In the genomic region with DNA sequence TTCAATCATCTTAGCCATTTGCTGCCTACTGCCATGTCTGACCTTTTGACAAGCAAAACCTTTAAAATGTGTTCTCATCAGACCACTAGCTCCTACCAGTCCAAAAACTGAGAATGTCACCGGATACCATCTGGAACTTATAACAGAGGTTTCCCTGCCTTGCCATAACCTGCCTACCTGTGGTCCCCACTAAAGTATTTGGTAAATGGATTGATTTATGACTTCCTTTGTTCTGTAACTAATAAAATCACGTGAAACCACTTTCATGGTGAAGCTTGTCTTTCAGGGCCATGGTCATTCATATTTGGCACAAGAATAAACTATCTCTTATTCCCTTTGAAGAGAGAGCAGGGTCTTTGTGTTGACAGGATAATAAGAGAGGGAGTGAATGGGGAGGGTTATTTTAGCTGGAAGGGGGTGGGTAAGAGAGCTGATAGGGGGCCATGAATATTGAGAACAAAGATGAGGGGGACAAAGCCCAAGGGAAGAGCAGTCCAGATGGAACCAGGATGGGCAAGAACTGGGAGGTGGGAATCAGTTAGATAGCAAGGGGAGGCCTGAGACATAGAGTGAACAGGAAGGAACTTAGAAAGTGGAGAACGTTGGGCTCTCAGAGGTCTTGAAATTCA, we compare ENCODE assay signal across 18 mouse cellular contexts.
DNase-seq lines count a peak whose midpoint lies in the region; ATAC-seq and TF ChIP-seq lines count a peak whose summit lies in the region.
"Had no signal": no experiment of that assay in that cellular context is flagged by ENCODE, and none has a peak within 500 bp of the region (broad histone marks: within the 10 kb centered on the region; RNA-seq: fewer than 3 reads in every experiment).

No protein-coding gene starts in this region.

- ATAC-seq in liver, embryonic 16.5 days (ENCODE audit: low read depth): no peak
- no peak for ATAC-seq in embryonic facial prominence, embryonic 11.5 days (replicated peaks; ENCODE audit: insufficient number of reproducible peaks, low FRiP score, low TSS enrichment, low read depth)
- peak; percentile 12; the same call in 1 of the 2 replicates for ATAC-seq in intestine, embryonic 16.5 days
- ATAC-seq: forebrain, embryonic 16.5 days; inflammation-experienced regulatory T-cells, adult 6 months had no signal

- H3K9me3 ChIP-seq in liver, embryonic 16.5 days (replicated peaks; ENCODE audit: control insufficient read depth, low read length): no peaks in the 10 kb centered on the region
- H3K9me3 ChIP-seq in embryonic facial prominence, embryonic 11.5 days (replicated peaks; ENCODE audit: control insufficient read depth, low read length): no peaks in the 10 kb centered on the region
- H3K9me3 ChIP-seq in intestine, embryonic 16.5 days (ENCODE audit: control insufficient read depth, low read length): no peaks in the 10 kb centered on the region
- H3K9me3 ChIP-seq: kidney, embryonic 15.5 days; stomach, embryonic 15.5 days had no signal

- TF ChIP-seq CTCF in left cerebral cortex, adult 2 months (IDR thresholded peaks at IDR 0.05): no peak

- intact Hi-C loops in left cerebral cortex, adult 2 months (cut with DNase I): loop anchor here (10.0 kb wide), 1 partner anchor 57 kb away; no protein-coding TSS in a partner anchor

- no peaks in the 10 kb centered on the region for H3K36me3 ChIP-seq in liver, embryonic 16.5 days (ENCODE audit: control insufficient read depth, insufficient read depth)
- no peaks in the 10 kb centered on the region for H3K36me3 ChIP-seq in embryonic facial prominence, embryonic 11.5 days (replicated peaks; ENCODE audit: control insufficient read depth, insufficient read depth, low read depth, low read length)
- H3K36me3 ChIP-seq in intestine, embryonic 16.5 days (ENCODE audit: control insufficient read depth, insufficient read depth, low read length): no peaks in the 10 kb centered on the region
- H3K36me3 ChIP-seq: kidney, embryonic 15.5 days; stomach, embryonic 15.5 days had no signal

- no peaks in the 10 kb centered on the region for H3K27me3 ChIP-seq in liver, embryonic 16.5 days (ENCODE audit: control insufficient read depth, insufficient read depth, low read depth, low read length)
- H3K27me3 ChIP-seq in embryonic facial prominence, embryonic 11.5 days (ENCODE audit: control insufficient read depth, insufficient read depth, low read length): no peaks in the 10 kb centered on the region
- no peaks in the 10 kb centered on the region for H3K27me3 ChIP-seq in intestine, embryonic 16.5 days (replicated peaks; ENCODE audit: control insufficient read depth, insufficient read depth, low read length)
- H3K27me3 ChIP-seq: kidney, embryonic 15.5 days; stomach, embryonic 15.5 days had no signal

- H3K9ac ChIP-seq in liver, embryonic 16.5 days (ENCODE audit: low read depth, low read length): no peak overlapping the region
- no peak overlapping the region for H3K9ac ChIP-seq in embryonic facial prominence, embryonic 11.5 days (replicated peaks; ENCODE audit: low read length)
- no peak overlapping the region for H3K9ac ChIP-seq in intestine, embryonic 16.5 days (ENCODE audit: low read depth, low read length)
- H3K9ac ChIP-seq: kidney, embryonic 15.5 days; stomach, embryonic 15.5 days had no signal

- no peaks in the 10 kb centered on the region; the same call in 1 of the 2 replicates for H3K4me1 ChIP-seq in liver, embryonic 16.5 days (ENCODE audit: control insufficient read depth, low read depth, low read length)
- no peaks in the 10 kb centered on the region; the same call in 1 of the 2 replicates for H3K4me1 ChIP-seq in embryonic facial prominence, embryonic 11.5 days (ENCODE audit: control insufficient read depth, insufficient read depth, low read length)
- peaks cover 5% of the 10 kb centered on the region for H3K4me1 ChIP-seq in intestine, embryonic 16.5 days (ENCODE audit: control insufficient read depth, insufficient read depth, low read length)

- no peak overlapping the region for H3K4me2 ChIP-seq in liver, embryonic 16.5 days (ENCODE audit: low read depth, low read length)
- no peak overlapping the region for H3K4me2 ChIP-seq in embryonic facial prominence, embryonic 11.5 days (ENCODE audit: low read depth, low read length)
- H3K4me2 ChIP-seq in intestine, embryonic 16.5 days (ENCODE audit: low read depth, low read length): no peak overlapping the region
- H3K4me2 ChIP-seq: kidney, embryonic 15.5 days; stomach, embryonic 15.5 days had no signal

- peak overlapping the region; percentile 37 for H3K27ac ChIP-seq in liver, embryonic 16.5 days (ENCODE audit: low read length)
- no peak overlapping the region for H3K27ac ChIP-seq in embryonic facial prominence, embryonic 11.5 days (replicated peaks; ENCODE audit: low read depth, low read length)
- no peak overlapping the region for H3K27ac ChIP-seq in intestine, embryonic 16.5 days (ENCODE audit: low read length)
- H3K27ac ChIP-seq in left cerebral cortex, adult 2 months: no peak overlapping the region
- H3K27ac ChIP-seq: kidney, embryonic 15.5 days; stomach, embryonic 15.5 days had no signal

- no peak overlapping the region for H3K4me3 ChIP-seq in liver, embryonic 16.5 days (ENCODE audit: low read depth, low read length)
- H3K4me3 ChIP-seq in embryonic facial prominence, embryonic 11.5 days (ENCODE audit: low read depth, low read length): no peak overlapping the region
- H3K4me3 ChIP-seq in intestine, embryonic 16.5 days (ENCODE audit: low read length): no peak overlapping the region
- H3K4me3 ChIP-seq in left cerebral cortex, adult 2 months: no peak overlapping the region
- H3K4me3 ChIP-seq: erythroblast, embryonic 14.5 days; kidney, embryonic 15.5 days; stomach, embryonic 15.5 days had no signal

- DNase-seq in liver: no peak
- peak; percentile 70 for DNase-seq in embryonic facial prominence, embryonic 11.5 days (ENCODE audit: low spot score)
- DNase-seq in thymus, postnatal 36 days: no peak
- no peak for DNase-seq in urinary bladder, adult 18-20 months (ENCODE audit: low spot score in 2 of 2)
- no peak for DNase-seq in left cerebral cortex, adult 2 months (ENCODE audit: extremely low spot score in 1 of 2, low spot score in 2 of 2)
- DNase-seq: adrenal gland, adult 2 months; cerebellum, adult 8-10 months; lung, adult 18-20 months; lung, postnatal 14 days; retina, postnatal 1 day; thymus, adult 2 months had no signal

- WGBS in liver, embryonic 16.5 days (ENCODE audit: insufficient replicate concordance): 38% methylated on average over 3 of the region's 3 CpGs
- WGBS in embryonic facial prominence, embryonic 11.5 days: 31% methylated on average over 3 of the region's 3 CpGs
- whole genome bisulfite sequencing in intestine, embryonic 16.5 days: 47% methylated on average over 3 of the region's 3 CpGs
